Mouse (Mus musculus): ENCODE results near the gene Zfp839.

DNA sequence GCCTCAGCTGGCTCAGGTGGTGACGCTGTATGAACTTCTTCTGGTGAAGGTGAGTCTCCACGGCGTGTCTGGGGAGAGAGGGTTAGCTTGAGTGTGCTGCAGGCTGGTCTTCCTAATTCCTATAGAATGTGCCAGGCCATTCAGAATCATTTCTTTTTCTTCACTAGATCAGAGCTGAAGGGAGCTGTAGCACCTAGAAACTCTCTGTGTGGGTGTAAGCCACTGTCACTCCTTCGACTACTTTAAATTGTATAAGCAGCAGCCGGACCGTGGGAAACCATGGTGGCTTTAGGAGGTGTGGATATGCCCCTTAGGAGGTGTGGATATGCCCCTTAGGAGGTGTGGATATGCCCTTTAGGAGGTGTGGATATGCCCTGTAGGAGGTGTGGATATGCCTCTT is 14.0 kb downstream of the Zfp839 start:
- no peak for TF ChIP-seq GATA1 (IDR thresholded peaks at IDR 0.05; ENCODE audit: borderline replicate concordance, low read length)
- no peak for TF ChIP-seq FLI1 (IDR thresholded peaks at IDR 0.05; ENCODE audit: low read length)

Measured in megakaryocyte, embryonic 14.5 days (primary cell).